In genomic region chr17:30612075-30612859, GRCm38 (mm10) we compare ENCODE assay signal across 8 mouse cellular contexts. TPM values are rescaled to one million over a fixed set of nuclear protein-coding genes. Genes with fewer than 3 reads are reported as not detected.
DNase-seq lines count a peak whose midpoint lies in the region; ATAC-seq and TF ChIP-seq lines count a peak whose summit lies in the region.

No protein-coding gene starts in this region.

- peak overlapping the region; percentile 77 for H3K27ac ChIP-seq in embryonic facial prominence, embryonic 14.5 days (replicated peaks; ENCODE audit: low read depth, low read length)
- H3K27ac ChIP-seq in heart, adult 2 months: peak overlapping the region; percentile 94
- peak overlapping the region; percentile 75 for H3K27ac ChIP-seq in limb, embryonic 13.5 days
- H3K27ac ChIP-seq in midbrain, embryonic 16.5 days (ENCODE audit: low read length): peak overlapping the region; percentile 80

- H3K9me3 ChIP-seq in embryonic facial prominence, embryonic 14.5 days (ENCODE audit: control insufficient read depth, low read length): no peaks in the 10 kb centered on the region
- no peaks in the 10 kb centered on the region for H3K9me3 ChIP-seq in limb, embryonic 13.5 days
- H3K9me3 ChIP-seq in midbrain, embryonic 16.5 days (replicated peaks; ENCODE audit: control insufficient read depth, low read length, poor library complexity, severe bottlenecking): no peaks in the 10 kb centered on the region

- peak overlapping the region; percentile 76 for H3K4me3 ChIP-seq in embryonic facial prominence, embryonic 14.5 days (ENCODE audit: low read depth, low read length)
- peak overlapping the region; percentile 79 for H3K4me3 ChIP-seq in heart, adult 2 months
- peak overlapping the region; percentile 73 for H3K4me3 ChIP-seq in limb, embryonic 13.5 days
- peak overlapping the region; percentile 73 for H3K4me3 ChIP-seq in midbrain, embryonic 16.5 days (ENCODE audit: low read depth, low read length)

- peak; percentile 100 for ATAC-seq in embryonic facial prominence, embryonic 14.5 days (ENCODE audit: low read depth)
- peak; percentile 100 for ATAC-seq in limb, embryonic 13.5 days (ENCODE audit: low FRiP score, low read depth)
- ATAC-seq in midbrain, embryonic 16.5 days: peak; percentile 100

- TF ChIP-seq POLR2A in heart, adult 2 months (IDR thresholded peaks at IDR 0.05; ENCODE audit: insufficient read depth, low read depth, low read length): peak; percentile 83

- H3K9ac ChIP-seq in embryonic facial prominence, embryonic 14.5 days (ENCODE audit: low read depth, low read length): peak overlapping the region; percentile 84
- peak overlapping the region; percentile 94 for H3K9ac ChIP-seq in heart, adult 2 months (ENCODE audit: low read depth, low read length)
- peak overlapping the region; percentile 86 for H3K9ac ChIP-seq in limb, embryonic 13.5 days
- peak overlapping the region; percentile 84 for H3K9ac ChIP-seq in midbrain, embryonic 16.5 days (ENCODE audit: low read depth, low read length)

- peak; percentile 36 for TF ChIP-seq CTCF in heart, adult 2 months (IDR thresholded peaks at IDR 0.05)

- 0% methylated on average over 21 of the region's 34 CpGs for WGBS in embryonic facial prominence, embryonic 14.5 days
- WGBS in heart, adult 2 months: under 1% methylated on average over 34 of the region's 34 CpGs
- WGBS in limb, embryonic 13.5 days: 0% methylated on average over 34 of the region's 34 CpGs
- WGBS in midbrain, embryonic 16.5 days: under 1% methylated on average over 34 of the region's 34 CpGs

- no peaks in the 10 kb centered on the region for H3K27me3 ChIP-seq in embryonic facial prominence, embryonic 14.5 days (replicated peaks; ENCODE audit: control insufficient read depth, insufficient read depth, low read length)
- no peaks in the 10 kb centered on the region for H3K27me3 ChIP-seq in heart, adult 2 months (ENCODE audit: control insufficient read depth, insufficient read depth, low read length)
- no peaks in the 10 kb centered on the region for H3K27me3 ChIP-seq in limb, embryonic 13.5 days
- H3K27me3 ChIP-seq in midbrain, embryonic 16.5 days (ENCODE audit: control insufficient read depth, insufficient read depth, low read depth, low read length): no peaks in the 10 kb centered on the region

- H3K4me2 ChIP-seq in embryonic facial prominence, embryonic 14.5 days (ENCODE audit: low read depth, low read length): peak overlapping the region; percentile 60
- peak overlapping the region; percentile 70 for H3K4me2 ChIP-seq in limb, embryonic 13.5 days (replicated peaks)
- H3K4me2 ChIP-seq in midbrain, embryonic 16.5 days (ENCODE audit: low read length): peak overlapping the region; percentile 86

- peak; percentile 100 for DNase-seq in 3134 (ENCODE audit: extremely low read depth, insufficient read length, low spot score)
- DNase-seq in adrenal gland, postnatal 4 days (ENCODE audit: low spot score in 2 of 2): peak; percentile 99 to 100
- peak; percentile 98 for DNase-seq in embryonic facial prominence, embryonic 14.5 days (ENCODE audit: low spot score)
- DNase-seq in heart, adult 2 months: peak; percentile 100
- peak; percentile 100 for DNase-seq in kidney, adult 8-10 months
- peak; percentile 99 to 100 for DNase-seq in spleen, postnatal 10 days (ENCODE audit: low spot score in 2 of 2)

- peaks cover 16% of the 10 kb centered on the region for H3K4me1 ChIP-seq in embryonic facial prominence, embryonic 14.5 days (ENCODE audit: control insufficient read depth, insufficient read depth, low read length)
- H3K4me1 ChIP-seq in heart, adult 2 months (ENCODE audit: control insufficient read depth, insufficient read depth, low read length): peaks cover 2% of the 10 kb centered on the region; the same call in 1 of the 2 replicates
- peaks cover 37% of the 10 kb centered on the region for H3K4me1 ChIP-seq in limb, embryonic 13.5 days
- peaks cover 9% of the 10 kb centered on the region for H3K4me1 ChIP-seq in midbrain, embryonic 16.5 days (ENCODE audit: control insufficient read depth, insufficient read depth, low read length)

- H3K36me3 ChIP-seq in embryonic facial prominence, embryonic 14.5 days (ENCODE audit: control insufficient read depth, insufficient read depth, low read length): 0 out of 2 replicates have a peak, but pooled peaks cover 5% of the 10 kb centered on the region
- peaks cover 3% of the 10 kb centered on the region; the same call in 1 of the 2 replicates for H3K36me3 ChIP-seq in heart, adult 2 months (ENCODE audit: control insufficient read depth, insufficient read depth, low read length)
- peaks cover 5% of the 10 kb centered on the region; the same call in 1 of the 2 replicates for H3K36me3 ChIP-seq in limb, embryonic 13.5 days
- H3K36me3 ChIP-seq in midbrain, embryonic 16.5 days (ENCODE audit: control insufficient read depth, insufficient read depth, low read length): no peaks in the 10 kb centered on the region

- intact Hi-C loops in heart, adult 2 months (cut with DNase I): loop anchor here (2.0 kb wide), 1 partner anchor 35 kb away; the partner anchor contains the start of gene Btbd9

- peaks cover 10% of the 10 kb centered on the region; the same call in 1 of the 2 replicates for H3K79me2 ChIP-seq in heart, adult 2 months (replicated peaks; ENCODE audit: control insufficient read depth, insufficient read depth, low read length)

- TF ChIP-seq EP300 in heart, adult 2 months (IDR thresholded peaks at IDR 0.05; ENCODE audit: insufficient read depth, low read depth, low read length): peak; percentile 70

RNA-seq across cellular contexts. Expression of gene Dnah8, which starts 11.9 kb away (rescaled TPM):
- 1 to 10 TPM in 1 of 2 experiments, under 1 TPM in 1; 0.62 to 1.3 TPM for total RNA-seq in adrenal gland, postnatal 4 days (2021)
- 2.9 and 4.1 TPM in 2 replicates for polyA plus RNA-seq in embryonic facial prominence, embryonic 14.5 days (2014; fragmentation: Nextera tagmentation; extraction: Ambion mirVana)
- 1 to 10 TPM in 1 of 2 experiments, under 1 TPM in 1; 0.97 to 1.2 TPM for total RNA-seq in heart, adult 2 months (2021)
- polyA plus RNA-seq in heart, adult 2 months (2012; rRNA removed): 0.45 and 1.00 TPM in 2 replicates
- polyA plus RNA-seq in limb, embryonic 13.5 days (2015; fragmentation: Nextera tagmentation; extraction: Ambion mirVana): 0.72 and 1.1 TPM in 2 replicates
- polyA plus RNA-seq in midbrain, embryonic 16.5 days (2015; fragmentation: Nextera tagmentation; extraction: Ambion mirVana): 2.0 and 2.9 TPM in 2 replicates

RNA-seq across cellular contexts. Expression of gene Glo1, which starts 14.4 kb away (rescaled TPM):
- total RNA-seq in adrenal gland, postnatal 4 days (2021): 100 to 1,000 TPM; 121 to 138 TPM
- polyA plus RNA-seq in embryonic facial prominence, embryonic 14.5 days (2014; fragmentation: Nextera tagmentation; extraction: Ambion mirVana): 214 and 221 TPM in 2 replicates
- 100 to 1,000 TPM; 146 to 164 TPM for total RNA-seq in heart, adult 2 months (2021)
- 65.7 and 118 TPM in 2 replicates for polyA plus RNA-seq in heart, adult 2 months (2012; rRNA removed)
- polyA plus RNA-seq in limb, embryonic 13.5 days (2015; fragmentation: Nextera tagmentation; extraction: Ambion mirVana): 209 and 211 TPM in 2 replicates
- polyA plus RNA-seq in midbrain, embryonic 16.5 days (2015; fragmentation: Nextera tagmentation; extraction: Ambion mirVana): 160 and 162 TPM in 2 replicates

RNA-seq across cellular contexts. Expression of gene Btbd9, which starts 36.0 kb away (rescaled TPM):
- total RNA-seq in adrenal gland, postnatal 4 days (2021): 10 to 100 TPM; 40.4 to 41.5 TPM
- polyA plus RNA-seq in embryonic facial prominence, embryonic 14.5 days (2014; fragmentation: Nextera tagmentation; extraction: Ambion mirVana): 38.0 and 52.7 TPM in 2 replicates
- total RNA-seq in heart, adult 2 months (2021): 10 to 100 TPM; 20.9 to 22.0 TPM
- 8.1 and 10.1 TPM in 2 replicates for polyA plus RNA-seq in heart, adult 2 months (2012; rRNA removed)
- polyA plus RNA-seq in limb, embryonic 13.5 days (2015; fragmentation: Nextera tagmentation; extraction: Ambion mirVana): 74.3 and 76.1 TPM in 2 replicates
- 164 and 167 TPM in 2 replicates for polyA plus RNA-seq in midbrain, embryonic 16.5 days (2015; fragmentation: Nextera tagmentation; extraction: Ambion mirVana)

Comparison
In these comparisons a context has a peak if more than half of its experiments do, and no peak if none do; other contexts are left out.
1. Peak in every context shown above with its lines: DNase-seq, ATAC-seq, H3K4me3 ChIP-seq and H3K27ac ChIP-seq.